Mouse (Mus musculus): ENCODE results near the gene Ube2c. TPM values are rescaled to one million over a fixed set of nuclear protein-coding genes. Genes with fewer than 3 reads are reported as not detected.
"Not testable (repeated sequence)": the region's sequence is repeated elsewhere in the genome, so short reads cannot be mapped to it uniquely, and the experiment has no call there.

Gene Ube2c
- polyA plus RNA-seq, 1 experiment from 2014 or later = 199 TPM

- Histone ChIP-seq H3K4me3 (no peak overlapping the region), H3K4me1 (no peaks in the 10 kb centered on the region), H3K36me3 (peaks cover 51% of the 10 kb centered on the region), H3K4me2 (replicated peaks) (no peak overlapping the region), H3K9me3 (no peaks in the 10 kb centered on the region), H3K9ac (replicated peaks) (no peak overlapping the region), H3K27ac (replicated peaks) (no peak overlapping the region), H3K27me3 (no peaks in the 10 kb centered on the region)
- ATAC-seq (replicated peaks) = no peak
- WGBS = 96% methylated on average over 2 of the region's 2 CpGs
Measured at GRCm38 (mm10) chr2:164793772-164794171, 24.1 kb downstream of the Ube2c start.

- Histone ChIP-seq H3K4me2 (replicated peaks) (no peak overlapping the region), H3K4me1 (no peaks in the 10 kb centered on the region), H3K27ac (replicated peaks) (no peak overlapping the region), H3K9ac (replicated peaks) (no peak overlapping the region), H3K4me3 (no peak overlapping the region), H3K9me3 (no peaks in the 10 kb centered on the region), H3K27me3 (no peaks in the 10 kb centered on the region), H3K36me3 (peaks cover 51% of the 10 kb centered on the region)
- WGBS = 27% methylated on average over 5 of the region's 5 CpGs
- ATAC-seq (replicated peaks) = peak; percentile 65
Measured at GRCm38 (mm10) chr2:164794293-164794692, 24.6 kb downstream of the Ube2c start.

DNA sequence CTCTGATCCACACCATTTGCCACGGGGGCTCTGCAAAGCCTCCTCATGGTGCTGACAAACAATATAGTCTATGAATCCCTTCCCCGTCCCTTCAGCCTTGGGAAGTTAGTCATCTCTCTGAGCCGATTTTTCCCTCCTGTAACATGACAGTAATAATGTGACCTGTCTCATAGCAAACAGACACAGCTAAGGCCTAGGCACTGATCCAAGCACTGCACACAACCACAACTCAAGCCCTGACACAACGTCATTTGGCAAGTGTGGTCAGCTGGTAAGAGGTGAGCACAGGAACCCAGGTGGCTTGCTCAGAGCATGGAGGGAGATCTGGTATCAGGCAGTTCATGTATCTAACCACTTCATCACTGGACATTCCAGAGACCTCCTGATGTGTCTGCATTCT lies 26.2 kb downstream of the Ube2c start:
- no peak for ATAC-seq (replicated peaks)
- Histone ChIP-seq H3K27ac (replicated peaks) (no peak overlapping the region), H3K9ac (replicated peaks) (no peak overlapping the region), H3K27me3 (no peaks in the 10 kb centered on the region), H3K4me3 (no peak overlapping the region), H3K4me1 (no peaks in the 10 kb centered on the region), H3K9me3 (no peaks in the 10 kb centered on the region), H3K4me2 (replicated peaks) (no peak overlapping the region), H3K36me3 (peaks cover 51% of the 10 kb centered on the region)
- 89% methylated on average over 4 of the region's 4 CpGs for WGBS

- WGBS = 86% methylated on average over 6 of the region's 6 CpGs
- H3K36me3 ChIP-seq = peaks cover 37% of the 10 kb centered on the region
Measured at GRCm38 (mm10) chr2:164798554-164798953, 28.9 kb downstream of the Ube2c start.

DNA sequence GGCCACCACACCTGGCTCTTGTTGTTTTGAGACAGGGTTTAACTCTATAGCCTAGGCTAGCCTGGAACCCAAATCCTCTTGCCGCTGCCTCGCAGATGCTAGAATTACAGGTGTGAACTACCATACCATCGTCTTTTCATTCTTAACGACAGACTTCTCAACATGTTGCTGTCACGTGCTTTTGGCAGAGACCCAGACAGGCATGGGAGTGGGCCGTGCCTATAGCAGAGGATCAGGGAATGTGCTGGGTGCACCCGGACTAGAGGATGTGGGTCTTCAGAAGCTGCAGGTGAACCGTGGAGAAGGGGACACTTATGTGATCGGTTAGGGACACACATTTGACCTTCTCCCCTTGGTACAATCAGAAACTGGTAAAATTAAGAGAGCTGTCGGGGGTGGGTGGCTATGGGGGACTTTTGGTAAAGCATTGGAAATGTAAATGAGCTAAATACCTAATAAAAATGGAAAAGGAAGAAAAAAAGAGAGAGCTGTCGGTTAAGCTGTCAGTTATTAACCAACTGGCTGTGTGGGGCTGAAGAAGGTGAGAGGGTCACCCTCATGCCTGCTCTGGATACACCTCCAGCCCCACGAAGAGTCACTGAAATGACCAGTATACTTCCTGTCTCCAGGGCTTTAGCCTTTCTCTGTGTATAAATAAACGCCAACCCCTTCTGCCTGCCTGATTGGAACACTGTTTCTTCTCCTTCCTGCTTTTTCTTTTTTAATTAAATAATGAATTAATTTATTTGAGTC lies 30.7 kb downstream of the Ube2c start:
- Histone ChIP-seq H3K4me3 (no peak overlapping the region), H3K4me2 (replicated peaks) (no peak overlapping the region), H3K27ac (replicated peaks) (no peak overlapping the region), H3K9ac (replicated peaks) (no peak overlapping the region), H3K4me1 (peaks cover 15% of the 10 kb centered on the region), H3K36me3 (peaks cover 32% of the 10 kb centered on the region), H3K9me3 (no peaks in the 10 kb centered on the region), H3K27me3 (no peaks in the 10 kb centered on the region)
- 89% methylated on average over 13 of the region's 13 CpGs for WGBS
- ATAC-seq (replicated peaks) = no peak

More at GRCm38 (mm10) chr2:164798554-164798953, 28.9 kb downstream of the Ube2c start:
- H3K27ac ChIP-seq (replicated peaks); ATAC-seq (replicated peaks); H3K4me3 ChIP-seq; H3K9me3 ChIP-seq; H3K4me1 ChIP-seq; H3K9ac ChIP-seq (replicated peaks); H3K4me2 ChIP-seq (replicated peaks); H3K27me3 ChIP-seq: not testable (repeated sequence)

DNA sequence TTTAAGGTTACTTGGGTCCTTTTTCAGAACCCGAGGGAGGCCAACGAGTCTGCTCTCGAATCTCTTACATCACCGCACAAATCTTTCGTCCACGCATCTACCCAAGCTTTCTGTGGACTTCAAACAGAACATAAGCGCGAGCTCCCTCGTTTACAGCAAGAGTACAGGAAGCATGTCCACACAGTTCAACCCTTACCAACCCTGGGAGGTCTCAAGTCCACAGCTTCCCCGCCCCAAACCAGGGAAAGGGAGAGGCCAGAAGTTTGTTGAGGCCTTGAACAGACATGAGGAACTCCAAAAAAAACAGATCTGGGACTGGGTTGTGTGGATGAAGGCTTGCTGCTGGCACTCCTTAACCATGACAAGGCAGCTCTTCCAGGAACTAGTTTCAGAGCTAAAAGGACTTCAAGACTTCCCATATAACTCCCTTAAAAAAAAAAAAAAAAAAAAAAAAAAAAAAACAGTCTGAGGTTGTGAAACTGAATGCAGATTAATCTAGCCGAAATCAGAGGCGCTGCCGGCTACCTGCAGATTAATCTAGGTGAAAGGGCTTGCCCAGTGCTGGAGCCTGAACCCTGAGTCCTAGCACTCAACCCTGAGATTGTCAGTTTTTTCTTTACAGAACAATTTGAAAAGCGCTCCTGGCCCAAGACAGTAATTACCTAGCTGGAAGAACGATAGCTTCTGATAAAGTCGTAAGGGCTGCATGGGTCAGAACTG lies 33.7 kb downstream of the Ube2c start:
- peak overlapping the region; percentile 61 for H3K9ac ChIP-seq (replicated peaks)
- no peak overlapping the region for H3K27ac ChIP-seq (replicated peaks)
- H3K4me2 ChIP-seq (replicated peaks) = peak overlapping the region; percentile 61
- 95% methylated on average over 16 of the region's 16 CpGs for WGBS
- peaks cover 16% of the 10 kb centered on the region for H3K36me3 ChIP-seq
- peak overlapping the region; percentile 60 for H3K4me3 ChIP-seq
- H3K9me3 ChIP-seq = no peaks in the 10 kb centered on the region
- no peaks in the 10 kb centered on the region for H3K27me3 ChIP-seq
- no peak for ATAC-seq (replicated peaks)
- H3K4me1 ChIP-seq = peaks cover 28% of the 10 kb centered on the region

DNA sequence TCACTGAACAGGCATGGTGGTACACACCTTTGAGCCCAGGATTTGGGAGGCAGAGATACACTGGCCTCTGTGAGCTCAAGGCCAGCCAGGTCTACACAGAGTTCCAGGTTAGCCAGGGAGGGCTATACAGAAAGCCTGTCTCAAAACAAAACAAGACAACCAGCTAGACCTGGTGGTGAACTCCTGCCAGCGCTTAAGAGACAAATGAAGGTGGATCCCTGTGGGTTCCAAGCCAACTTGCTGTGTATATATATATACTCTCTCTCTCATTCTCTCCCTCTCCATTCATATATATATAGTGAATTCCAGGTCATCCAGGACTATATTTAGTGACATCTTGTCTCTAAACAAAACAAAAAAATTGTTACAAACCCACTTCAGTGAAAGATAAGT lies 34.2 kb downstream of the Ube2c start:
- peak overlapping the region; percentile 61 for H3K9ac ChIP-seq (replicated peaks)
- 43% methylated on average over 1 of the region's 1 CpGs for WGBS
- H3K36me3 ChIP-seq = peaks cover 17% of the 10 kb centered on the region; the same call in 1 of the 2 replicates
- H3K4me3 ChIP-seq = peak overlapping the region; percentile 60
- no peaks in the 10 kb centered on the region for H3K9me3 ChIP-seq
- H3K27me3 ChIP-seq = no peaks in the 10 kb centered on the region
- H3K4me2 ChIP-seq (replicated peaks) = peak overlapping the region; percentile 61
- H3K27ac ChIP-seq (replicated peaks) = peak overlapping the region; percentile 74; the same call in 1 of the 2 replicates
- peaks cover 28% of the 10 kb centered on the region for H3K4me1 ChIP-seq
- no peak for ATAC-seq (replicated peaks)

DNA sequence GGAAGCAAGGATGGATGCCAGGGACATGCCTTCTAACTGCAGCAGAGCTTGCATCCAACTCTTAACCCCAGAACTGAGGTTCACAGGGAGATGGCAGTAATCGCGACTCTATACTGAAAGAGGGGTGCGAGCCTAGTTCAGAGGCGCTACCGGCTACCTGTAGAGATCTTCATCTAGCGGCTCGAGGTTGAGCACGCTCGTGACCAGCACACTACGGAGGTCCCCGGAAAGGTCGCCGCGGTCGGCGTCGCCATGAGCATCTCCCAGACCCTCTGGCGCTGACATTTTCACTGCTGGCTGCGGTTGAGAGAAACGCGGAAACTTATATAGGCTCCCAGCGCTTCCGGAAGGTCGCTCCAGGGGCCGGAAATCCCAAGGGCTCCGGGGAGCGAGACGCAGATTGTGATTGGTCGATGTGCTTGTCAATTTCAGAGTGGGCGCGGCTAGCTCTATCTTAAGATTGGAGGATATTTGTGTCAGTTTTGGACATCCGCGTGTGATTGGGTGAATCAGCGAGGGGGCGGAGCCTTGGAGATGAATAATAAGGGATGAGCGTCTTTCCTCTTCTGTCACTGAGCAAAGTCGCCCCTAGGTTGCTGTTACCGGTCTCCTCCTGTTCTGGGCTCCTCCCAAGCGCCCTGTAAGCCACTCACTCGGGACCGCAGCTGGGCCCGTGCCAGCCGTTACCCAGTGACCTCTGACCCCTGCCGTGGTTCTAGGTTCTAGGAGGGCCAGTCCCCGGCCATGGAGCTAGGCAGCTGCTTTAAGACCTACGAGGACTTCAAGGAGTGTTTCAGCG lies 35.0 kb downstream of the Ube2c start, which contains the start of the genes Acot8 and Zswim3:
TSS of gene Acot8 (minus strand) at position 350 of the 799 bp plus-strand sequence.
TSS of gene Zswim3 (plus strand) at position 566 of the 799 bp plus-strand sequence.
- H3K4me1 ChIP-seq = peaks cover 28% of the 10 kb centered on the region
- peak within 1 kb of the TSS; percentile 60 for H3K4me3 ChIP-seq
- H3K9ac ChIP-seq (replicated peaks) = peak within 1 kb of the TSS; percentile 64
- peak within 1 kb of the TSS; percentile 77 for H3K27ac ChIP-seq (replicated peaks)
- under 1% methylated on average over 47 of the region's 47 CpGs for WGBS
- no peaks in the 10 kb centered on the region for H3K9me3 ChIP-seq
- peak; percentile 97 for ATAC-seq (replicated peaks)
- H3K27me3 ChIP-seq = no peaks in the 10 kb centered on the region
- H3K36me3 ChIP-seq = peaks cover 19% of the 10 kb centered on the region; the same call in 1 of the 2 replicates
- peak within 1 kb of the TSS; percentile 73 for H3K4me2 ChIP-seq (replicated peaks)

DNA sequence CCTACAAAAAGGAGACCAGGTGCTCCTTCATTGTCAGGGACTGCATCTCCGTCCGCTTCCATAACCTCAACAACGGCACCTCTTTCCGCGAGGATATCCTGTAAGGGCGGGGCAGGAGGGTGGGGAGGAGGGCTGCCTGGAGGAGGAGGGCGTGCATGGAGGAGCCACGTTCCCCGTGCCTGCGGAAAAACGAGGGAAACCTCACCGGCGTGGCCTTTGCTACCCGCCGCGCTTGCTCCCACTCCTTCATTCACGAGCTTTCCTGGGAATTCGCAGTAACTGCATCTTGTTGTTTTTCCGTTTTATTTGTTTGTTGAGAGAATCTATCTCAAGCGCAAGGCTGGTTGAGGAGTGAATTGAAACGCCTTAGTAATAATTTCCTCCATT lies 35.6 kb downstream of the Ube2c start:
- Histone ChIP-seq H3K4me3 (peak overlapping the region; percentile 60), H3K4me2 (replicated peaks) (peak overlapping the region; percentile 73), H3K9me3 (no peaks in the 10 kb centered on the region), H3K4me1 (peaks cover 28% of the 10 kb centered on the region), H3K9ac (replicated peaks) (peak overlapping the region; percentile 64), H3K27ac (replicated peaks) (peak overlapping the region; percentile 77), H3K27me3 (no peaks in the 10 kb centered on the region), H3K36me3 (peaks cover 18% of the 10 kb centered on the region; the same call in 1 of the 2 replicates)
- ATAC-seq (replicated peaks) = no peak
- 2% methylated on average over 21 of the region's 21 CpGs for WGBS

GRCm38 (mm10) chr2:164806614-164807013 lies 36.9 kb downstream of the Ube2c start:
- H3K36me3 ChIP-seq = peaks cover 14% of the 10 kb centered on the region; the same call in 1 of the 2 replicates
- H3K4me1 ChIP-seq = peaks cover 28% of the 10 kb centered on the region
- ATAC-seq (replicated peaks) = no peak
- WGBS = 88% methylated on average over 7 of the region's 7 CpGs
- H3K9ac ChIP-seq (replicated peaks) = no peak overlapping the region
- no peak overlapping the region for H3K4me2 ChIP-seq (replicated peaks)
- H3K27me3 ChIP-seq = no peaks in the 10 kb centered on the region
- no peaks in the 10 kb centered on the region for H3K9me3 ChIP-seq
- H3K4me3 ChIP-seq = no peak overlapping the region
- H3K27ac ChIP-seq (replicated peaks) = no peak overlapping the region

DNA sequence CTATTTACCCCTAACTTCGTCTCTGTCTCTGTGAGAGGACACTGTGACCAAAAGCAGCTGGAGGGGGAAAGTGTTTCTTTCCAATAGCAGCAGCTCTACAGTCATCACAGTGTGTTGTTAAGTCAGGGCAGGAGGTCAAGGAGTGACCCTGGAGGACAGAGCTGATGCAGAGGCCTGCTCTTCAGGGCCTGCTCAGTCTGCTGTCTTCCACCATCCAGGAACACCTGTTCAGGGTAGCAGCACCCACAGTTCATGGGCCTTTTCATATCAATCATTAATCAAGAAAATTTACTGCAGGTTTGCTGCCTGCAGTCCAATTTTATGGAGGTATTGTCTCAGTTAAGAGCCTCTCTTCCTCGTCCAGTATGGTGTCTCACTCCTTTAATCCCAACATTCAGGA lies 43.9 kb downstream of the Ube2c start:
- no peak for ATAC-seq (replicated peaks)
- Histone ChIP-seq H3K9me3 (no peaks in the 10 kb centered on the region), H3K4me1 (no peaks in the 10 kb centered on the region), H3K4me3 (no peak overlapping the region), H3K27me3 (no peaks in the 10 kb centered on the region), H3K9ac (replicated peaks) (no peak overlapping the region), H3K27ac (replicated peaks) (no peak overlapping the region), H3K4me2 (replicated peaks) (no peak overlapping the region), H3K36me3 (peaks cover 8% of the 10 kb centered on the region; the same call in 1 of the 2 replicates)
- WGBS = 62% methylated on average over 2 of the region's 2 CpGs
